ENCODE assay signal across 8 mouse cellular contexts in the genomic region with DNA sequence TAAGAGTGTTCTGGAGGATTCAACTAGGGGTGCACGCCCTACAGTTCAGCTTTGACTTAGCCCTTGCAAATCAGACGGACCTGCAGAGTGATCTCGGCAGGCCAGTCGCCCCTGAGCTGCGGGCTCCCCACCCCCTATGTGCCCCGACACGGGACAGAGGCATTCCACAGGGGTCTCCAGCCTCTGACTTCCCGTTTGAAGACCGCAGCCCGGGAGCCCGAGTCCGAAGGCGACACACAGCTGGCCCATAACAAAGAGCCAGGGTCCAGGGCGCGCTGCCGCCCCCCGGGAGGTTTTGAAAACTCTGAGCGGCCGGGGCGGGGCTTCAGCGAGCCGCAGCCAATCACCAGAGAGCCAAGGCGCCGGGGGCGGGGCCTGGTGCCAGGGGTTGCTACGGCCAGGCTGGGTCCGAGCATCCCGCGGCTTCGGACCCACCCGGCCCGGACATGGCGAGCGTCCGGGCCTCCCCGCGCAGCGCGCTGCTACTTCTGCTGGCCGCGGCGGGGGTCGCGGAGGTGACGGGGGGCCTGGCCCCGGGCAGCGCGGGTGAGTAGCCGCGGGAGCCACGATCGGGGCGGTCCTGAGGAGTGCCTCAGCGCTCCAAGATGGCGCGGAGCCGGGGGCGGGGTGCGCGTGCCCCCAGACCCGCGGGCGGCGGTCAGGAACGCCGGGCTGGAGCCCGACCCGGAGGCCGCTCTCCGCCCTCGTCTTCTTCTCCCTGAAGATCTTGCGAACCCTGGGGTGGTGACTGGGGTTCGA. TPM values are rescaled to one million over a fixed set of nuclear protein-coding genes. Genes with fewer than 3 reads are reported as not detected.
DNase-seq lines count a peak whose midpoint lies in the region; ATAC-seq and TF ChIP-seq lines count a peak whose summit lies in the region.

Reck (plus strand) TSS at position 371 of the 759 bp plus-strand sequence.

- WGBS in hindbrain, embryonic 13.5 days = under 1% methylated on average over 72 of the region's 73 CpGs

- in situ Hi-C loops in Patski (cut with MboI; ENCODE audit: low pct_unique_long_range_greater_than_20kb) = no loop called here

- peak; percentile 90 for ATAC-seq in Patski
- ATAC-seq in hindbrain, embryonic 13.5 days (ENCODE audit: low FRiP score) = peak; percentile 93

- CTCF ChIA-PET in Patski (lab: Charles Lee) = interaction anchor here (1.1 to 1.2 kb wide), 2 partner anchors 31 to 130 kb away, joined by 3 read pairs; no protein-coding TSS in a partner anchor

- H3K4me2 ChIP-seq in hindbrain, embryonic 13.5 days = peak within 1 kb of the TSS; percentile 86

- peak; percentile 3 for DNase-seq in Patski (ENCODE audit: low read depth, low spot score)
- peak; percentile 91 to 92 for DNase-seq in cerebellum, postnatal 14 days
- peak; percentile 76 to 81 for DNase-seq in frontal cortex, postnatal 25 days (ENCODE audit: low spot score in 2 of 2)
- peak; percentile 75 for DNase-seq in layer of hippocampus, postnatal 25 days (ENCODE audit: extremely low spot score in 1 of 2, low spot score in 1 of 2)
- DNase-seq in lung, postnatal 25 days (ENCODE audit: low spot score) = peak; percentile 82
- peak; percentile 94 for DNase-seq in retina, postnatal 1 day
- peak; percentile 66 to 83 for DNase-seq in urinary bladder, adult 18-20 months (ENCODE audit: low spot score in 2 of 2)

- TF ChIP-seq CTCF in Patski (IDR thresholded peaks at IDR 0.05) = no peak

- H3K4me1 ChIP-seq in hindbrain, embryonic 13.5 days (replicated peaks) = peaks cover 30% of the 10 kb centered on the region

- H3K9ac ChIP-seq in hindbrain, embryonic 13.5 days = peak within 1 kb of the TSS; percentile 82

- H3K4me3 ChIP-seq in hindbrain, embryonic 13.5 days = peak within 1 kb of the TSS; percentile 76

- POLR2A ChIA-PET in Patski (lab: Charles Lee) = no interaction called here

- H3K36me3 ChIP-seq in hindbrain, embryonic 13.5 days = no peaks in the 10 kb centered on the region

- H3K27me3 ChIP-seq in Patski = no peaks in the 10 kb centered on the region
- H3K27me3 ChIP-seq in hindbrain, embryonic 13.5 days = no peaks in the 10 kb centered on the region

- 0 out of 2 replicates have a peak, but pooled peaks cover 3% of the 10 kb centered on the region for H3K9me3 ChIP-seq in hindbrain, embryonic 13.5 days

- H3K27ac ChIP-seq in hindbrain, embryonic 13.5 days = peak within 1 kb of the TSS; percentile 86

RNA-seq across cellular contexts. Expression of gene Reck, which starts in this region (rescaled TPM):
- 3.5 TPM for polyA plus RNA-seq in Patski (2021)
- 6.3 and 8.2 TPM in 2 replicates for polyA plus RNA-seq in hindbrain, embryonic 13.5 days (2015; fragmentation: Nextera tagmentation; extraction: Ambion mirVana)
- 1 to 10 TPM; 5.2 to 6.0 TPM for total RNA-seq in layer of hippocampus, postnatal 25 days (2021)

Comparison
In these comparisons a context has a peak if more than half of its experiments do, and no peak if none do; other contexts are left out.
1. Peak in every context shown above with its lines: DNase-seq, ATAC-seq, H3K4me3 ChIP-seq and H3K27ac ChIP-seq.
2. DNase-seq: peak in every context shown above with its lines; median percentile 94 in retina, postnatal 1 day; 92 in cerebellum, postnatal 14 days; 82 in lung, postnatal 25 days; 78 in frontal cortex, postnatal 25 days; 75 in layer of hippocampus, postnatal 25 days; 74 in urinary bladder, adult 18-20 months; 3 in Patski.